Mouse (Mus musculus) ES-Bruce4 (cell line): ENCODE measurements around the gene Brwd1. TPM values are rescaled to one million over a fixed set of nuclear protein-coding genes. Genes with fewer than 3 reads are reported as not detected.
"Not testable (repeated sequence)": the region's sequence is repeated elsewhere in the genome, so short reads cannot be mapped to it uniquely, and the experiment has no call there.

Experiments used
- H3K27ac ChIP-seq: 2 replicates; pipeline ENCODE4 v1.5.1; 2012; ENCODE audit warnings: low read length, inconsistent platforms; ENCODE audit not compliant: insufficient read depth
- H3K27me3 ChIP-seq: 2 replicates; pipeline ENCODE4 v1.6.1; 2012; ENCODE audit warnings: mild to moderate bottlenecking, low read length, inconsistent platforms; ENCODE audit not compliant: control insufficient read depth, poor library complexity, insufficient read depth, severe bottlenecking
- H3K36me3 ChIP-seq: 2 replicates; pipeline ENCODE4 v1.6.1; 2012; ENCODE audit warnings: inconsistent platforms, mild to moderate bottlenecking, low read length, moderate library complexity; ENCODE audit not compliant: control insufficient read depth, poor library complexity, insufficient read depth, severe bottlenecking
- H3K4me1 ChIP-seq: one replicate; pipeline ENCODE4 v1.8.1; 2011; ENCODE audit warnings: low read length; ENCODE audit not compliant: control insufficient read depth, insufficient read depth
- H3K4me3 ChIP-seq: 2 replicates; pipeline ENCODE4 v1.5.1; 2011; ENCODE audit warnings: low read depth, mild to moderate bottlenecking, low read length
- H3K9ac ChIP-seq: 2 replicates; pipeline ENCODE4 v1.6.1; 2012; ENCODE audit warnings: low read depth, mild to moderate bottlenecking, inconsistent platforms; ENCODE audit not compliant: poor library complexity, severe bottlenecking
- H3K9me3 ChIP-seq: replicated peaks from 2 replicates; pipeline ENCODE4 v1.6.1; 2012; ENCODE audit warnings: mild to moderate bottlenecking, low read length, inconsistent platforms; ENCODE audit not compliant: control insufficient read depth, poor library complexity, insufficient read depth, severe bottlenecking
- CTCF ChIP-seq: IDR thresholded peaks from one replicate; pipeline ENCODE4 v1.8.1; 2011; ENCODE audit warnings: low read depth, low read length
- EP300 ChIP-seq: IDR thresholded peaks from 2 replicates; pipeline ENCODE4 v1.6.1; 2011; ENCODE audit warnings: low read depth, low read length; ENCODE audit not compliant: insufficient read depth
- POLR2A ChIP-seq: IDR thresholded peaks from one replicate; pipeline ENCODE4 v1.8.1; 2011; ENCODE audit warnings: low read length; ENCODE audit not compliant: insufficient read depth
- polyA plus RNA-seq: library from polyadenylated mRNA; stranded (reverse); fragments of >200 nt; gene quantifications from 2 replicates; pipeline ENCODE4 v1.2.4, GENCODE M21; 2011; ENCODE audit warnings: low read depth; ENCODE audit not compliant: missing spikeins, insufficient read depth, insufficient read length

The Brwd1 gene
- polyA plus RNA-seq, 1 experiment, result 200 TPM

DNA sequence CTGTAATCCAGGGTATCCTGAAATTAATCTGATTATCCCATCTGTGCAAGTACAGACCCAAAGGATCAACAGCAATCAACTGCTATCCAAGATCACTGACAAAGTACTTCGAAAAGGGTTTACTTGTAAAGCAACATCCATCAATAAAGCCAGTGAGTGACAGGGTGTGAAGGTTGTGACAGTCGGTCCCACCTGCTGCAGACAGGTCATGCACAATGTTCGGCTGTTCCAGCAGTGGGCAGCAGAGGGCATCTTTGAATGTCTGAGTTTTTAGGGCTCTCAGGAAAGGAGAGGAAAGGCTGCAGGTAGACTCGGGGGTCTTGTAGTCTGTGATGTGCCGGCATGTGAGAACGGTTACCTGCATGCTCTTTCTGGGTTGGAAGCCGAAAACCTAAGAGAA is 98.7 kb downstream of the Brwd1 start:
- no peak overlapping the region for H3K9ac ChIP-seq
- no peaks in the 10 kb centered on the region for H3K27me3 ChIP-seq
- TF ChIP-seq CTCF (peak; percentile 65), POLR2A (no peak)
- H3K9me3 ChIP-seq, result no peaks in the 10 kb centered on the region
- no peak overlapping the region for H3K4me3 ChIP-seq
- H3K4me1 ChIP-seq, result no peaks in the 10 kb centered on the region
- H3K27ac ChIP-seq, result no peak overlapping the region
- H3K36me3 ChIP-seq, result peaks cover 22% of the 10 kb centered on the region

DNA sequence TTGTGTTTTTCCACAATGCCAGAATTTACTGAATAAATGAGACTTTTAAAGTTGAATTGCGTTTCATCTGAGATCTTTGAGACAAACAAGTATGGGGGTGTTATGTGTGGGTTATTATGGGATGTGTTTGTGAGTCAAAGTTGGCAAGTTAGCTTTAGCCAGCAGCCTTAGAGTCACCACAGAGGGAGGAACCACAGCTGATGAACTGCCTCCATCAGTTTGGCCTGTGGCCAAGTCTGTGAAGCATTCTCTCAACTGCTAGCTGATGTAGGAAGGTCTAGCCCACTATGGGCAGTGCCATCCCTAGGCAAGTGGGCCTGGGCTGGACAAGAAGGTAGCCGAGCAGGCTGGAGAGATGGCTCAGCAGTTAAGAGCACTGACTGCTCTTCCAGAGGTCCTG is 111.5 kb downstream of the Brwd1 start:
- H3K27me3 ChIP-seq, result no peaks in the 10 kb centered on the region
- H3K36me3 ChIP-seq, result no peaks in the 10 kb centered on the region
- H3K4me3 ChIP-seq, result no peak overlapping the region
- no peak overlapping the region for H3K27ac ChIP-seq
- no peaks in the 10 kb centered on the region for H3K4me1 ChIP-seq
- TF ChIP-seq EP300 (no peak), CTCF (no peak), POLR2A (no peak)
- H3K9me3 ChIP-seq, result no peaks in the 10 kb centered on the region
- H3K9ac ChIP-seq, result no peak overlapping the region

DNA sequence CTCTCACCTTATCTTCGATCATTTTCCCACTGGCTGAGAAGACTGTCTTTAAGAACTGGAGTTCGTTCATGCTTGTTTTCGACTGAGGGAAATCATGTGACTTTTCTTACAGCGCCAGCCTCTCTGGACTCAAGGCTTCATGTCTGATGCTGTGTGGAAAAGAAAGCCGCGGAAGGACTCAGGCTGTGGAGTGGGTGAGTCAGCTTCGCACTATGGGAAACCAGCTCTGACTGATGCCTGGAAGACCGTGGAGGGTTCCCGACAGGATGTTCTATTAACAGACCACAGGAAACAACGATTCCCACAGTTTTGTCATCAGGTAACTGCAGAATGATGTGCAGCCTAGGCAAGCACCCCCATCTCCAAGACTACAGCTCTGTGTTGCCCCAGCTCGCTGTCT is 114.9 kb downstream of the Brwd1 start:
- H3K27ac ChIP-seq, result no peak overlapping the region
- TF ChIP-seq CTCF, result no peak
- no peak for TF ChIP-seq POLR2A
- TF ChIP-seq EP300, result no peak
- H3K4me1 ChIP-seq, result no peaks in the 10 kb centered on the region
- H3K27me3 ChIP-seq, result no peaks in the 10 kb centered on the region
- H3K9me3 ChIP-seq, result no peaks in the 10 kb centered on the region
- no peak overlapping the region for H3K4me3 ChIP-seq
- no peaks in the 10 kb centered on the region for H3K36me3 ChIP-seq
- H3K9ac ChIP-seq, result no peak overlapping the region

DNA sequence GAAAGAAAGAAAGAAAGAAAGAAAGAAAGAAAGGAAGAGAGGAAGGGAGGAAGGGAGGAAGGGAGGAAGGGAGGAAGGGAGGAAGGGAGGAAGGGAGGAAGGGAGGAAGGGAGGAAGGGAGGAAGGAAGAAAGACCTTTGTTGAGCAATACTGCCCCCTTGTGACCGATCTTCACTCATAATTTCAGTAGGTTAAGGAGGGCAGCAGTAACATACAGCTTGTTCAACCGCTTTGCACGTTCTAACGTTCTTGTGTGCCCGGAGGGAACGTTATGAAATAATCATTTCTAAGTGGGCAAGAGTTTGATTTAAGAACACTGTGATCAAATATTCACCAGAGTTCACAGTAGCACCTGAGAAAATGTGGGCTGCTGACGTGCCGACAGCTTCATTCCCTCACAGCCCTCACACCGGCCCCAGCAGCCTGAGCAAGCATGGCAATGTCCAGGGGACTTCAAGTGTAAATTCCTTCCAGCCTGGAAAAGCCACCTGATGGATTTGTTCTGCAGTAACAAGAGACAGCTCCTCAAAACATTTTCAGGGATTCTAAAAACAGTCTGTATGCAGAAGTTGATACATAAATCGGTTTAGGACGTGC is 117.8 kb downstream of the Brwd1 start:
- Histone ChIP-seq H3K27ac (no peak overlapping the region), H3K4me3 (no peak overlapping the region), H3K4me1 (peaks cover 2% of the 10 kb centered on the region), H3K9ac (no peak overlapping the region), H3K27me3 (no peaks in the 10 kb centered on the region), H3K36me3 (no peaks in the 10 kb centered on the region), H3K9me3 (no peaks in the 10 kb centered on the region)
- peak; percentile 8 for TF ChIP-seq CTCF
- TF ChIP-seq POLR2A, result no peak
- no peak for TF ChIP-seq EP300

DNA sequence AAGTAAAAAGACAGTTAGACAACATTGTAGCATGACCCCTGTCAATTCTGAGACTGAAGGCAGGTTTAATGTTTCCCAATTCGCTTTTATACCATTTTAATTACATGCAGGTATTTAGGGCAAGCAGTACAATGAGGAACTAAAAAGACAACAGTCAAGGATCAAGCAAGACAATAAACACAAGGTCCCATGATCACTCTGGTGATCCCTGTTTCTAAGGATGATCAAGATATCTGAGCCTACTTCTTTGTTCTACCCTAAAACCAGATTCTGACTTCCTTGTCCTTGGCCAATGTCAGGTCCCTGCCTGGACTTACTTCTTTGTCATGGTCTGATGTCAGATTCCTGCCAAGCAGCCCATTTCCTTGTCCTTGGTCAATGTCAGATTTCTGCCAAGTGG is 120.8 kb downstream of the Brwd1 start:
- H3K9ac ChIP-seq, H3K4me3 ChIP-seq, H3K27me3 ChIP-seq, H3K9me3 ChIP-seq, H3K4me1 ChIP-seq, H3K36me3 ChIP-seq: not testable (repeated sequence)
- H3K27ac ChIP-seq, result peak overlapping the region; percentile 75
- TF ChIP-seq EP300, result peak; percentile 59; the same call in 1 of the 2 replicates

DNA sequence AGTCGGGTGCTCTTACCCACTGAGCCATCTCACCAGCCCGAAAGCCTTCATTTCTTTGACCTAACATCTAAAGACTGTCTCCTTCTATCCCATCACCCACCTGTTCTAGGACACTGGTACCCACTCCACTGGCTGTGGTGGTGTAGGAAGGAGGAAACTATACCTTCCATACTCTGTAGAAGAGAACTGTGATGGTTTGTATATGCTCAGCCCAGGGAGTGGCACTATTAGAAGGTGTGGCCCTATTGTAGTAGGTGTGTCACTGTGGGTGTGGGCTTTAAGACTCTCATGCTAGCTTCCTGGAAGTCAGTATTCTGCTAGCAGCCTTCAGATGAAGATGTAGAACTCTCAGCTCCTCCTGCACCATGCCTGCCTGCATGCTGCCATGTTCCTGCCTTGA is 121.6 kb downstream of the Brwd1 start:
- not testable (repeated sequence) for H3K36me3 ChIP-seq, H3K4me3 ChIP-seq, H3K4me1 ChIP-seq, H3K9me3 ChIP-seq, H3K9ac ChIP-seq, H3K27me3 ChIP-seq
- H3K27ac ChIP-seq, result peak overlapping the region; percentile 75; the same call in 1 of the 2 replicates

DNA sequence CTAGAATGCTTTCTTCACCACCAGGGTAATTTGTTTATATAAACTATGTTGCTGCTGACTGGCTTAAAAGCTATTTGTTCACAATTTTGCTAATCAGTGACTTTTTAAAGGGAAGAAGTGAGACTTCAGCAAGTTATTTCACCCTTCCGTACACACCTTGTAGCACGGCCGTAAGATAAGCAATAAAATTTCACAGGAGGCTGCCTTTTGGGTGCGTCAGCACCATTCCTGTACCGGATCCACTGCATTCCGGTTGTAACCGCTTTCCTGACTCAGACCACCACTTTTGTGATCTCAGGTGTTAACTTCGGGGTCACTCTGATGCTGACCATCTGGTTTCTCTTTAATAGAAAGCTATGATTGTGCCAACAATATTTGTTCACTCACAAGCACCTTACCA is 124.2 kb downstream of the Brwd1 start:
- Histone ChIP-seq H3K9ac (no peak overlapping the region), H3K27ac (no peak overlapping the region), H3K9me3 (no peaks in the 10 kb centered on the region), H3K36me3 (no peaks in the 10 kb centered on the region), H3K27me3 (no peaks in the 10 kb centered on the region), H3K4me1 (peaks cover 2% of the 10 kb centered on the region), H3K4me3 (no peak overlapping the region)
- TF ChIP-seq CTCF (no peak), POLR2A (no peak), EP300 (no peak)
